Mouse (Mus musculus) heart, embryonic 11.5 days (tissue): ENCODE data around the gene C3. TPM values are rescaled to one million over a fixed set of nuclear protein-coding genes. Genes with fewer than 3 reads are reported as not detected.

ENCODE experiments used
- ATAC-seq: fragments of 200-750 bp; cut with Nextera tagmentation; replicated peaks from 2 replicates; pipeline ENCODE4 v1.8.0; 2017; ENCODE audit warnings: moderate library complexity; ENCODE audit not compliant: insufficient number of reproducible peaks, low FRiP score, low TSS enrichment
- H3K27ac ChIP-seq: fragments of 300-500 bp; sonication (generic); 2 replicates; pipeline ENCODE4 v1.5.1; 2014; ENCODE audit warnings: mild to moderate bottlenecking, low read depth, low read length
- H3K27me3 ChIP-seq: fragments of 300-500 bp; sonication (generic); 2 replicates; pipeline ENCODE4 v1.6.1; 2014; ENCODE audit warnings: mild to moderate bottlenecking, low read length, mixed read lengths; ENCODE audit not compliant: control insufficient read depth, insufficient read depth
- H3K36me3 ChIP-seq: fragments of 300-500 bp; sonication (generic); 2 replicates; pipeline ENCODE4 v1.6.1; 2014; ENCODE audit warnings: mild to moderate bottlenecking, low read length, moderate library complexity, mixed read lengths; ENCODE audit not compliant: control insufficient read depth, insufficient read depth
- H3K4me1 ChIP-seq: fragments of 300-500 bp; sonication (generic); 2 replicates; pipeline ENCODE4 v1.6.1; 2014; ENCODE audit warnings: low read length; ENCODE audit not compliant: control insufficient read depth, insufficient read depth
- H3K4me2 ChIP-seq: fragments of 300-500 bp; sonication (generic); 2 replicates; pipeline ENCODE4 v1.6.1; 2014; ENCODE audit warnings: mild to moderate bottlenecking, moderate library complexity
- H3K4me3 ChIP-seq: fragments of 300-500 bp; sonication (generic); 2 replicates; pipeline ENCODE4 v1.5.1; 2014; ENCODE audit warnings: low read depth, low read length
- H3K9ac ChIP-seq: fragments of 300-500 bp; sonication (generic); 2 replicates; pipeline ENCODE4 v1.6.1; 2014; ENCODE audit warnings: mild to moderate bottlenecking, low read depth, low read length, moderate library complexity
- H3K9me3 ChIP-seq: fragments of 300-500 bp; sonication (generic); replicated peaks from 2 replicates; pipeline ENCODE4 v1.6.1; 2016; ENCODE audit warnings: low read length; ENCODE audit not compliant: control insufficient read depth
- WGBS: fragments of 180-500 bp; shearing (Covaris S2); extraction: QIAGEN DNeasy Blood & Tissue Kit; methylation state at CpG from one replicate; pipeline ENCODE4 v1.1.7; 2014; ENCODE audit not compliant: insufficient replicate concordance; 5-methylcytosine and 5-hydroxymethylcytosine counted together
- polyA plus RNA-seq: library from polyadenylated mRNA; unstranded; fragments of >200 nt; fragmentation: Nextera tagmentation; extraction: Ambion mirVana; gene quantifications from 2 replicates; pipeline ENCODE4 v1.2.1, GENCODE M21; 2014

The C3 gene
- polyA plus RNA-seq, 1 experiment from 2014 or later: 1.6 TPM

- Histone ChIP-seq H3K4me3 (no peak overlapping the region), H3K36me3 (no peaks in the 10 kb centered on the region), H3K27ac (no peak overlapping the region), H3K4me1 (no peaks in the 10 kb centered on the region), H3K9me3 (no peaks in the 10 kb centered on the region), H3K27me3 (no peaks in the 10 kb centered on the region), H3K9ac (no peak overlapping the region), H3K4me2 (no peak overlapping the region)
- WGBS: 75% methylated on average over 8 of the region's 8 CpGs
- ATAC-seq: no peak
These were observed 32.5 kb downstream of the C3 start for GRCm38 (mm10) chr17:57195326-57196010.

GRCm38 (mm10) chr17:57194771-57195170 is 33.2 kb downstream of the C3 start:
- ATAC-seq: no peak
- Histone ChIP-seq H3K4me2 (no peak overlapping the region), H3K27ac (no peak overlapping the region), H3K27me3 (no peaks in the 10 kb centered on the region), H3K9ac (no peak overlapping the region), H3K4me1 (no peaks in the 10 kb centered on the region), H3K36me3 (no peaks in the 10 kb centered on the region), H3K9me3 (no peaks in the 10 kb centered on the region), H3K4me3 (no peak overlapping the region)
- WGBS: 78% methylated on average over 3 of the region's 3 CpGs

- Histone ChIP-seq H3K9me3 (no peaks in the 10 kb centered on the region), H3K27me3 (no peaks in the 10 kb centered on the region), H3K9ac (no peak within 1 kb of the TSS), H3K4me2 (no peak within 1 kb of the TSS), H3K4me3 (no peak within 1 kb of the TSS), H3K4me1 (no peaks in the 10 kb centered on the region), H3K36me3 (no peaks in the 10 kb centered on the region), H3K27ac (no peak within 1 kb of the TSS)
- no peak for ATAC-seq
- 79% methylated on average over 11 of the region's 11 CpGs for WGBS
These were observed 33.9 kb downstream of the C3 start, which contains the start of gene Tnfsf14 for GRCm38 (mm10) chr17:57194041-57194507. Gene Tnfsf14 (minus strand): TSS chr17:57194177.

- H3K4me1 ChIP-seq: no peaks in the 10 kb centered on the region
- H3K9ac ChIP-seq: no peak overlapping the region
- 65% methylated on average over 12 of the region's 12 CpGs for WGBS
- ATAC-seq: no peak
- no peak overlapping the region for H3K4me3 ChIP-seq
- H3K9me3 ChIP-seq: no peaks in the 10 kb centered on the region
- no peaks in the 10 kb centered on the region for H3K27me3 ChIP-seq
- H3K36me3 ChIP-seq: no peaks in the 10 kb centered on the region
- no peak overlapping the region for H3K4me2 ChIP-seq
- no peak overlapping the region for H3K27ac ChIP-seq
These were observed 39.3 kb downstream of the C3 start for GRCm38 (mm10) chr17:57188510-57189192.

- Histone ChIP-seq H3K36me3 (no peaks in the 10 kb centered on the region), H3K4me3 (no peak overlapping the region), H3K9me3 (no peaks in the 10 kb centered on the region), H3K4me1 (no peaks in the 10 kb centered on the region), H3K4me2 (no peak overlapping the region), H3K9ac (no peak overlapping the region), H3K27me3 (no peaks in the 10 kb centered on the region), H3K27ac (no peak overlapping the region)
- ATAC-seq: no peak
- WGBS: 43% methylated on average over 2 of the region's 2 CpGs
These were observed 42.3 kb downstream of the C3 start for GRCm38 (mm10) chr17:57185641-57186040.

- WGBS: 56% methylated on average over 3 of the region's 3 CpGs
- Histone ChIP-seq H3K27me3 (no peaks in the 10 kb centered on the region), H3K4me3 (no peak overlapping the region), H3K9ac (no peak overlapping the region), H3K36me3 (no peaks in the 10 kb centered on the region), H3K27ac (no peak overlapping the region), H3K4me2 (no peak overlapping the region), H3K9me3 (no peaks in the 10 kb centered on the region), H3K4me1 (no peaks in the 10 kb centered on the region)
- ATAC-seq: no peak
These were observed 45.1 kb downstream of the C3 start for GRCm38 (mm10) chr17:57182871-57183270.

- WGBS: 32% methylated on average over 8 of the region's 8 CpGs
- ATAC-seq: no peak
- no peaks in the 10 kb centered on the region for H3K36me3 ChIP-seq
These were observed 47.6 kb downstream of the C3 start for GRCm38 (mm10) chr17:57180363-57180762.

GRCm38 (mm10) chr17:57173351-57173750 is 54.6 kb downstream of the C3 start:
- ATAC-seq: no peak
- Histone ChIP-seq H3K27ac (no peak overlapping the region), H3K27me3 (0 out of 2 replicates have a peak, but pooled peaks cover 2% of the 10 kb centered on the region), H3K9me3 (no peaks in the 10 kb centered on the region; the same call in 1 of the 2 replicates), H3K36me3 (no peaks in the 10 kb centered on the region), H3K4me2 (no peak overlapping the region), H3K9ac (no peak overlapping the region), H3K4me3 (no peak overlapping the region), H3K4me1 (no peaks in the 10 kb centered on the region)
- WGBS: 50% methylated on average over 4 of the region's 4 CpGs

More at GRCm38 (mm10) chr17:57180363-57180762, 47.6 kb downstream of the C3 start:
- Histone ChIP-seq H3K9ac (no peak overlapping the region), H3K4me3 (no peak overlapping the region), H3K27ac (no peak overlapping the region), H3K4me2 (no peak overlapping the region), H3K4me1 (no peaks in the 10 kb centered on the region), H3K27me3 (0 out of 2 replicates have a peak, but pooled peaks cover 2% of the 10 kb centered on the region), H3K9me3 (no peaks in the 10 kb centered on the region)
